Mouse (Mus musculus): Measurements from ENCODE around the gene Pde4dip.

Gene Pde4dip

GRCm38 (mm10) chr3:97844821-97845201, 43.7 kb downstream of the Pde4dip start:
- DNase-seq (ENCODE audit: low read depth, low spot score): no peak

GRCm38 (mm10) chr3:97844163-97844820, 44.2 kb downstream of the Pde4dip start:
- no peak for DNase-seq (ENCODE audit: low read depth, low spot score)

GRCm38 (mm10) chr3:97842641-97843040, 45.9 kb downstream of the Pde4dip start:
- no peak for DNase-seq (ENCODE audit: low read depth, low spot score)

GRCm38 (mm10) chr3:97840439-97840838, 48.1 kb downstream of the Pde4dip start:
- no peak for DNase-seq (ENCODE audit: low read depth, low spot score)

- DNase-seq (ENCODE audit: low read depth, low spot score): no peak
Observed at GRCm38 (mm10) chr3:97835888-97836287, 52.6 kb downstream of the Pde4dip start.

- DNase-seq (ENCODE audit: low read depth, low spot score): no peak
Observed at GRCm38 (mm10) chr3:97834625-97835024, 53.9 kb downstream of the Pde4dip start.

GRCm38 (mm10) chr3:97831564-97832320, 56.8 kb downstream of the Pde4dip start:
- no peak for DNase-seq (ENCODE audit: low read depth, low spot score)

- no peak for DNase-seq (ENCODE audit: low read depth, low spot score)
Observed at GRCm38 (mm10) chr3:97830622-97831021, 57.9 kb downstream of the Pde4dip start.

- DNase-seq (ENCODE audit: low read depth, low spot score): no peak
Observed at GRCm38 (mm10) chr3:97830122-97830521, 58.4 kb downstream of the Pde4dip start.

GRCm38 (mm10) chr3:97828286-97828685, 60.2 kb downstream of the Pde4dip start:
- DNase-seq (ENCODE audit: low read depth, low spot score): no peak

GRCm38 (mm10) chr3:97825246-97825645, 63.3 kb downstream of the Pde4dip start:
- no peak for DNase-seq (ENCODE audit: low read depth, low spot score)

GRCm38 (mm10) chr3:97824744-97825143, 63.8 kb downstream of the Pde4dip start:
- DNase-seq (ENCODE audit: low read depth, low spot score): no peak

- DNase-seq (ENCODE audit: low read depth, low spot score): peak; percentile 32
Observed at GRCm38 (mm10) chr3:97824011-97824711, 64.3 kb downstream of the Pde4dip start.

GRCm38 (mm10) chr3:97823438-97823837, 65.1 kb downstream of the Pde4dip start:
- DNase-seq (ENCODE audit: low read depth, low spot score): no peak

GRCm38 (mm10) chr3:97819050-97819449, 69.5 kb downstream of the Pde4dip start:
- peak; percentile 72 for DNase-seq (ENCODE audit: low read depth, low spot score)

GRCm38 (mm10) chr3:97818383-97818982, 70.0 kb downstream of the Pde4dip start:
- no peak for DNase-seq (ENCODE audit: low read depth, low spot score)

GRCm38 (mm10) chr3:97811651-97812399, 76.7 kb downstream of the Pde4dip start:
- DNase-seq (ENCODE audit: low read depth, low spot score): peak; percentile 43

GRCm38 (mm10) chr3:97811158-97811557, 77.3 kb downstream of the Pde4dip start:
- peak; percentile 50 for DNase-seq (ENCODE audit: low read depth, low spot score)

GRCm38 (mm10) chr3:97810334-97810733, 78.2 kb downstream of the Pde4dip start:
- no peak for DNase-seq (ENCODE audit: low read depth, low spot score)

GRCm38 (mm10) chr3:97805559-97805958, 82.9 kb downstream of the Pde4dip start:
- DNase-seq (ENCODE audit: low read depth, low spot score): no peak

GRCm38 (mm10) chr3:97803675-97804074, 84.8 kb downstream of the Pde4dip start:
- DNase-seq (ENCODE audit: low read depth, low spot score): no peak

Data from R1 (cell line).